Mouse (Mus musculus): Measurements from ENCODE around the gene Fgd3.
A peak's percentile ranks its signal among the peaks of the same experiment; 100 is the strongest.

The Fgd3 gene

GRCm38 (mm10) chr13:49320040-49320439 is at the start of gene Fgd3:
TSS of gene Fgd3 (minus strand) at chr13:49320311.
- no peak for DNase-seq (ENCODE audit: low read depth)

GRCm38 (mm10) chr13:49369404-49369803 is 49.3 kb upstream of the Fgd3 start:
- no peak for DNase-seq (ENCODE audit: low read depth)

- no peak for DNase-seq (ENCODE audit: low read depth)
These were observed 47.7 kb upstream of the Fgd3 start for GRCm38 (mm10) chr13:49367657-49368440.

- no peak for DNase-seq (ENCODE audit: low read depth)
These were observed 44.6 kb upstream of the Fgd3 start for GRCm38 (mm10) chr13:49364716-49365115.

GRCm38 (mm10) chr13:49362804-49363203 is 42.7 kb upstream of the Fgd3 start:
- DNase-seq (ENCODE audit: low read depth), result no peak

GRCm38 (mm10) chr13:49362364-49362763 is 42.3 kb upstream of the Fgd3 start:
- no peak for DNase-seq (ENCODE audit: low read depth)

- DNase-seq (ENCODE audit: low read depth), result no peak
These were observed 40.8 kb upstream of the Fgd3 start for GRCm38 (mm10) chr13:49360906-49361406.

- DNase-seq (ENCODE audit: low read depth), result no peak
These were observed 38.1 kb upstream of the Fgd3 start for GRCm38 (mm10) chr13:49358184-49358583.

- DNase-seq (ENCODE audit: low read depth), result peak; percentile 63
These were observed 37.4 kb upstream of the Fgd3 start for GRCm38 (mm10) chr13:49357367-49358026.

GRCm38 (mm10) chr13:49356090-49356489 is 36.0 kb upstream of the Fgd3 start:
- no peak for DNase-seq (ENCODE audit: low read depth)

GRCm38 (mm10) chr13:49355461-49356061 is 35.5 kb upstream of the Fgd3 start:
- no peak for DNase-seq (ENCODE audit: low read depth)

GRCm38 (mm10) chr13:49353991-49354507 is 33.9 kb upstream of the Fgd3 start:
- no peak for DNase-seq (ENCODE audit: low read depth)

GRCm38 (mm10) chr13:49353422-49353821 is 33.3 kb upstream of the Fgd3 start:
- DNase-seq (ENCODE audit: low read depth), result no peak

GRCm38 (mm10) chr13:49352581-49353159 is 32.6 kb upstream of the Fgd3 start:
- DNase-seq (ENCODE audit: low read depth), result peak; percentile 41

- DNase-seq (ENCODE audit: low read depth), result no peak
These were observed 29.9 kb upstream of the Fgd3 start for GRCm38 (mm10) chr13:49349836-49350505.

- DNase-seq (ENCODE audit: low read depth), result no peak
These were observed 29.2 kb upstream of the Fgd3 start for GRCm38 (mm10) chr13:49349335-49349734.

GRCm38 (mm10) chr13:49348522-49348921 is 28.4 kb upstream of the Fgd3 start:
- no peak for DNase-seq (ENCODE audit: low read depth)

GRCm38 (mm10) chr13:49345476-49345875 is 25.4 kb upstream of the Fgd3 start:
- no peak for DNase-seq (ENCODE audit: low read depth)

GRCm38 (mm10) chr13:49344567-49344966 is 24.5 kb upstream of the Fgd3 start:
- no peak for DNase-seq (ENCODE audit: low read depth)

GRCm38 (mm10) chr13:49342723-49343100 is 22.6 kb upstream of the Fgd3 start:
- no peak for DNase-seq (ENCODE audit: low read depth)

- no peak for DNase-seq (ENCODE audit: low read depth)
These were observed 22.0 kb upstream of the Fgd3 start for GRCm38 (mm10) chr13:49341831-49342722.
